Mouse (Mus musculus) cerebellum, adult 9-10 months (tissue): ENCODE data around the gene Nmrk1.
A peak's percentile ranks its signal among the peaks of the same experiment; 100 is the strongest.

ENCODE experiments used
- DNase-seq: peaks from one replicate; pipeline ENCODE4 v3.0.0; 2022

Nmrk1 gene

GRCm38 (mm10) chr19:18654984-18655383 lies 23.2 kb downstream of the Nmrk1 start:
- DNase-seq, result no peak

GRCm38 (mm10) chr19:18655999-18656398 lies 24.2 kb downstream of the Nmrk1 start:
- no peak for DNase-seq

GRCm38 (mm10) chr19:18658473-18658872 lies 26.7 kb downstream of the Nmrk1 start:
- DNase-seq, result no peak

GRCm38 (mm10) chr19:18659349-18659748 lies 27.6 kb downstream of the Nmrk1 start:
- DNase-seq, result no peak

GRCm38 (mm10) chr19:18660466-18660865 lies 28.7 kb downstream of the Nmrk1 start:
- DNase-seq, result no peak

- DNase-seq, result no peak
Observed at GRCm38 (mm10) chr19:18661683-18662082, 29.9 kb downstream of the Nmrk1 start.

GRCm38 (mm10) chr19:18663904-18664303 lies 32.2 kb downstream of the Nmrk1 start:
- no peak for DNase-seq

GRCm38 (mm10) chr19:18666966-18667365 lies 35.2 kb downstream of the Nmrk1 start:
- DNase-seq, result no peak

GRCm38 (mm10) chr19:18669551-18669950 lies 37.8 kb downstream of the Nmrk1 start:
- peak; percentile 45 for DNase-seq

GRCm38 (mm10) chr19:18670608-18671007 lies 38.9 kb downstream of the Nmrk1 start, which contains the start of gene Carnmt1:
TSS of gene Carnmt1 (plus strand) at chr19:18670764.
- DNase-seq, result peak; percentile 99

GRCm38 (mm10) chr19:18671056-18671741 lies 39.4 kb downstream of the Nmrk1 start:
- DNase-seq, result peak; percentile 66

- DNase-seq, result peak; percentile 38
Observed at GRCm38 (mm10) chr19:18672498-18672897, 40.7 kb downstream of the Nmrk1 start.

- DNase-seq, result no peak
Observed at GRCm38 (mm10) chr19:18673116-18673515, 41.4 kb downstream of the Nmrk1 start.

- DNase-seq, result no peak
Observed at GRCm38 (mm10) chr19:18682142-18682541, 50.4 kb downstream of the Nmrk1 start.

GRCm38 (mm10) chr19:18687556-18687955 lies 55.8 kb downstream of the Nmrk1 start:
- DNase-seq, result peak; percentile 65

GRCm38 (mm10) chr19:18692176-18692575 lies 60.4 kb downstream of the Nmrk1 start:
- DNase-seq, result no peak

GRCm38 (mm10) chr19:18692768-18693167 lies 61.0 kb downstream of the Nmrk1 start:
- no peak for DNase-seq

GRCm38 (mm10) chr19:18695116-18695515 lies 63.4 kb downstream of the Nmrk1 start:
- DNase-seq, result no peak

GRCm38 (mm10) chr19:18695552-18695951 lies 63.8 kb downstream of the Nmrk1 start:
- DNase-seq, result no peak
